Mouse (Mus musculus): ENCODE data around the gene Mpz.
A peak's percentile ranks its signal among the peaks of the same experiment; 100 is the strongest.
"Not testable (repeated sequence)": the region's sequence is repeated elsewhere in the genome, so short reads cannot be mapped to it uniquely, and the experiment has no call there.

Mpz gene

DNA sequence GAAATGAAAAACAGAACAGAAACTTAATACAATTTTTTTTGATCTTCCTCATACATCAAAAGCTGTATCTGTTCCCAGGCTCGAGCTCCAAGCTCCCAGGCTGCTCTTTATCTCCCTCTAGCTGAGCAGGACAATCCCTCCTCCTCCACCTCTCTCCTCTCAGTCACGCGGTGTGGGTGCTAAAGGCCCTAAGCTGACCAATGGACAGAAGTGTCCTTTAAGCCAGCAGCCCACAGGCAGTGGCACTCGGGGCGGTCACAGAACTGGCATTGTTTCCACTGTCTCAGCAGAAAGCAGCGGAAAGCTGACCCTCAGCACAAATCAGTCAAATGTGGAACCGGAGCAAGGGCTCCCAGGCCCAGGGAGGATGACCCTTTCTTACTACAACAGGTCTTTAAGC, 21.3 kb upstream of the Mpz start:
- peak; percentile 19 for DNase-seq (ENCODE audit: low spot score)

DNA sequence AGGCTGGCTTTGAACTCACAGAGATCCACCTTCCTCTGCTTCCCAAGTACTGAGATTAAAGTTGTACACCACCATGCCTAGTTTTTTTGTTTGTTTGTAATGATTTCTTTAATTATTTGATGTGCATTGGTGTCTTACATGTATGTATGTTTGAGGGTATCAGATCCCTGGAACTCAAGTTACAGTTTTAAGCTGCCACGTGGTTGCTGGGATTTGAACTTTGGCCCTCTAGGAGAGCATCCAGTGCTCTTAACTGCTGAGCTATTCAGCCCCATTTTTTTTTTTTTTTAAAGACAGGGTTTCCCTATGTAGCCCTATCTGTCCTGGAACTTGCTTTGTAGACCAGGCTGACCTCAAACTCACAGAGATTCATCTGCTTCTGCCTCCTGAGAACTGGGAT, 19.5 kb upstream of the Mpz start:
- DNase-seq (ENCODE audit: low spot score) = no peak

DNA sequence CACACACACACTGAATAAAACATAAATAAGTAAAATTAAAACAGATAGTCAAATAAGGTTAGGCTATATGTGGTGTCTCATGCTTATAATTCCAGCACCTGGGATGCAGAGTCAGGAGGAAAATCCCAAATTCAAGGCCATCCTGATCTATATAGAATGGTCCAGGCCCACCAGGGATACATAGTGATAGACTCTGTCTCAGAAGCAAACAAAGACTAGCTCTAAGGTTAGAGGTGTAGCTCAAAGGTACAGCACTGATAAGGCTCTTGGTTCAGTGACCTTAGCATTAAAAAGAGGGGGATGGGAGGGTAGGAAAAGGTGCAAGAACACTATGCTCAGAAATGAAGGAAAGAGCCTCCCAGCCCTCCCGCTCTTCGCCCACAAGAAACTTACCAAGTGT, 14.9 kb upstream of the Mpz start:
- no peak for DNase-seq (ENCODE audit: low spot score)

DNA sequence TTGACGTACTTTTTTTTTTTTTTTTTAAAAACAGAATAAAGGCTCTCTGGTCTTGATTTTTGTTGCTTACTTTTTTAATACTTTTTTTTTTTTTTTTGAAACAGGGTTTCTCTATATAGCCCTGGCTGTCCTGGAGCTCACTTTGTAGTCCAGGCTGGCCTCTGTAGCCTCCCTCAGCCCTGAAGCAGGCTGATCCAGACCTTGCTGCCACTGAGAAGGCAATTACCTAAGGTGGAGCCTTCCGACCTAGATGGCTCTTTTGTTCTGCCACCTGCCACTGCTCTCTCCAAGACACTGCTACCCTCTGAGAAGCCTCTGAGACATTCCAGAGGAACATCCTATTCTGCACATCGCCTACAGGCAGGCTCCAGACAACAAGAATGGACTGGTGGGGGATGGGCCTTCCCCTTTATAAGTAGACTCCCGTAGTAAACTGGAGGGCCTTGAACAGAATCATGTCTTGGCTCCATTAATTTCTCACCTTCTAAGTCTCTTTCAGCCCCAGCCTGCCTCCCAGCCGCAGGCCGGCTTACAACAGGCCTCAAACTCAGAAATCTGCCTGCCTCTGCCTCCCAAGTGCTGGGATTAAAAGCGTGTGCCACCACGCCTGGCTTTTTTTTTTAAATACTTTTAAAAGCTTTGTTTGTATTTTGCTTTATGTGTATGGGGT, 12.9 kb upstream of the Mpz start:
- DNase-seq (ENCODE audit: low spot score) = not testable (repeated sequence)

DNA sequence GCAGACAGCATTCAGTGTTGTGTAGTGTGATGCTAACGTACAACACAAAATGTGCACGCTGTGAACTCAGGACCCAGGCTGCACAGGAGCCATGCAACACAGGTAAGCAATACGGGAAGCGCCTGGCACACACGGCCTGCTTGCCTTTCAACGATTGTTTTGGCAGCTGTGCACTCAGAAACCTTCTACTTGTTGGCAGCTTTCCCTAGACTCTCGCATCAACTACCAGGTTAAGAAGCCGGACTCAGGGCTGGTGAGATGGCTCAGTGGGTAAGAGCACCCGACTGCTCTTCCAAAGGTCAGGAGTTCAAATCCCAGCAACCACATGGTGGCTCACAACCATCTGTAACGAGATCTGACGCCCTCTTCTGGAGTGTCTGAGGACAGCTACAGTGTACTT, 7.5 kb upstream of the Mpz start:
- not testable (repeated sequence) for DNase-seq (ENCODE audit: low spot score)

DNA sequence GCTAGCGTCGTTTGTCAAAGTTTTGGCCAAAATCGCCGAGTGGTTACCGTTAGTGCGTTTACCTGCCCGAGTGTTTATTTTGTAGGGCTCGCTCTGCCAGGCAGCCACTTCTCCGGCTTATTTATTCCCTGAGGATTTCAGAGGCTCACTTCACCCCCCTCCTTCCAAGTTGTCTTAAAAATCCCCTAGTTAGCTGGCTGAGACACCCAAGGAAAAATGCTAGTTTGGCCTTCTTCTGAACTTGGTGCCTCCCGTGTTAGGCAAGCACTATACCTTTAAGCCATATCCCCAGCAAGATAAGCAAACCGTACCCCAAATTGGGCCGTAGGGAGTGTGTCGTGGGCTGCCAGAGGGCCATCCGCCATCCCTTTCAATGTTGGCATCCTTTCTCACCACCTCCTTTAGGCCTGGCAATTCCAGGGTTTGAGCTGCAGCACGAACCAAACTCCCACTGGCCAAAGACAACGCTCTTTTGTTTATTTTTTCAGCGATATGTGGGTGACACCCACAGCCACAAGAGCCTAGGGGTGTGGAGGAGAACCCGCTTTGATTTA, 404 bp downstream of the Mpz start:
- no peak for DNase-seq (ENCODE audit: low spot score)

DNA sequence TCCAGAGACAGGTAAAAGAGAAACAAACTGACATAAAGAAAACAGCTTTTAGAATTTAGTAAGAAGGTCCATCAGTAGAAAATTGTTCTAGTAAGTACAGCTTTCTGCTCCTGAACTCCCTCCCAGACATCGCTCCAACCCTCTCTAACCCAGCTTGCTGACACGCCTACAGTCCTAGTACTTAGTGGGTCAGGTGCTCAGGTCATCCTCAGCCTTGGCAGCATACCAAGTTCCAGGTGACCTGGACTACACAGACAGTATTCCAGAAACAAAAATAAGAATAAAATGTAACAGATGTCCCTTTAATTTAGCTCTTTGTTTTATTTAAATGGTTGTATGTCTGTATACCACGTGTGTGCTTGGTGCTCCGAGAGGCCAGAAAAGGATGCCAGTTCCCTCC, 1.5 kb downstream of the Mpz start:
- DNase-seq (ENCODE audit: low spot score) = no peak

DNA sequence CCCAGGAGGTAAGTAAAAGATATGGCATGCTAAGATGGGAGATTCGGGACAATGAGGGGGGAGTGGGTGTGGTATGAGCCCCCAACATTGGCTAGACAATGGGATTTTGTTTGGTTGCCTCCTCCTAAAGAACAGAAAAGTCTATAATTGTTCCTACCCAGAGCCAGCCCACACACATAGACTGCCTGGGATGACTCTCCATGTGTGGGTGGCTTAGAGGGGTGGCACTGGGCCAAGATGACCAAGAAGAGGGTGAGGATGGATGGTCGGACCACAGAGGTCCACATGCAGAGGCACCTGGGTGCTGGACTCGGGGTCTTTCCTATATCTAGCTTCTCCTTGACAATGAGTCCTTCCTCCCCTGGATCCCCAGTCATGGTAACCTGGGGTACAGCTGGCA, 6.1 kb downstream of the Mpz start:
- no peak for DNase-seq (ENCODE audit: low spot score)

DNA sequence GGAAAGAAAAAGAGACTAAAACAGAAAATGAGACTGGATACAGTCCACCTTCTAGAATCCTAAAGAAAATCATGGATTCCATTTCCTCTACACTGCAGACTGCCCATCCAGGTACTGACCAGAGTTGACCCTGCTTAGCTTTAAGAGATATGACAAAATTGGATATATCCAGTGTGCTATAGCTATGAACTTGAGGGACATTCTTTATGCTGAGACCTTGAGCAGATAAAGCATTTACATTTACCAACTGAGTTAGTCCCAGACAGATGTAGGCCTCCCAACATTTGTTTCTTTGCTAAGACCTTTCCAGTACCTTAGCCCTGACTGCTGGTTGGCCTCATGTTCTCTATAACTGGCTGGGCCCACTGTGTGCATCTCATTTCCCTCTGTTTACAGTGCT, 7.5 kb downstream of the Mpz start:
- DNase-seq (ENCODE audit: low spot score) = no peak

DNA sequence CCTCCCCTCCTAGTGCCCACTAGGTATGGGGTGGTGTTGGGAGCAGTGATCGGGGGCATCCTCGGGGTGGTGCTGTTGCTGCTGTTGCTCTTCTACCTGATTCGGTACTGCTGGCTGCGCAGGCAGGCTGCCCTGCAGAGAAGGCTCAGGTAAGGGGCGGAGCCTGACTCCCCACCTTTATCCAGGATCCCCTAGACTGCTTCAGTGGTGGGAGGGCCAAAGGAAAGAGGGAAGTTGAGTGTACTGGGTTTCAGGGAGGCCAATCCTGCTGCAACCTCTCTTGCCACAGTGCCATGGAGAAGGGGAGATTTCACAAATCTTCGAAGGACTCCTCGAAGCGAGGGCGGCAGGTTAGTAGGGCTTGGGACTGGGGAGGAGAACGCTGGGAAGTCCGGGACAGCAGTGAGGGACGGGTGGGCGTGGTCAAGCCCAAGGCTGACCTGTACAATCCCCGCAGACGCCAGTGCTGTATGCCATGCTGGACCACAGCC, 9.0 kb downstream of the Mpz start:
- DNase-seq (ENCODE audit: low spot score) = peak; percentile 31

DNA sequence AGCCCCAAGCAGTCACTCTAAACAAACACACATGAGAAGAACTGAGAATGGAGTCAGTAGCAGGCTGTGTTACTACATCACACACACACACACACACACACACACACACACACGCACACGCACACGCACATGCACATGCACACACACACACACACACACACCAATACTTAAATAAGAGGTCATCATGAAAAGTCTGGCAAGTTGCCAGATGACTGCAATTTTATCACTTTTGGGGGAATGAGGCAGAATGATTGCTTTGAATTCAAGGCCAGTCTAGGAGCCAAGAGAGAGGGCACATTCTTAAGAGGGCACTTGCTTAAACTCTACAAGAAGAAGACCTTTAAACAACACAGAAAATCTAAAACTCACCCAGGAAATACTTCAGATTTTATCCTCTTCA, 12.0 kb downstream of the Mpz start:
- DNase-seq (ENCODE audit: low spot score) = no peak

DNA sequence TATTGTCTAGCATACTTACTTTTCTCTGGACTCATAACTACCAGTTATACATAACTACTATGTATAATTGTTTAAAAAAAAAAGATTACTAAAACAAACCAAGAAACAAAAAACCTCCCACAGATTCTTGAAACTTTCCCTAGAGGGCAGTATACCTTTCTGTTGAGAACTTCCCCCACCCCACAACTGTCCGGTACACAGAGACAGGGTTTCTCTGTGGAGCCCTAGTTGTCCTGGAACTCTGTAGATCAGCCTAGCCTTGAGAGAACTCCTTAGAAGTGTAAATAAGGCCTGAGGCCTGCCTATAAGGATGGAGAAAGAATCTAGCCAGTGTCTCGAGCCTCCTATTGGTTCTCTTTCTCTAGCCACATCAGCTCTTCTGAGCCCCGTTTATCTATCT, 13.7 kb downstream of the Mpz start:
- peak; percentile 31 for DNase-seq (ENCODE audit: low spot score)

DNA sequence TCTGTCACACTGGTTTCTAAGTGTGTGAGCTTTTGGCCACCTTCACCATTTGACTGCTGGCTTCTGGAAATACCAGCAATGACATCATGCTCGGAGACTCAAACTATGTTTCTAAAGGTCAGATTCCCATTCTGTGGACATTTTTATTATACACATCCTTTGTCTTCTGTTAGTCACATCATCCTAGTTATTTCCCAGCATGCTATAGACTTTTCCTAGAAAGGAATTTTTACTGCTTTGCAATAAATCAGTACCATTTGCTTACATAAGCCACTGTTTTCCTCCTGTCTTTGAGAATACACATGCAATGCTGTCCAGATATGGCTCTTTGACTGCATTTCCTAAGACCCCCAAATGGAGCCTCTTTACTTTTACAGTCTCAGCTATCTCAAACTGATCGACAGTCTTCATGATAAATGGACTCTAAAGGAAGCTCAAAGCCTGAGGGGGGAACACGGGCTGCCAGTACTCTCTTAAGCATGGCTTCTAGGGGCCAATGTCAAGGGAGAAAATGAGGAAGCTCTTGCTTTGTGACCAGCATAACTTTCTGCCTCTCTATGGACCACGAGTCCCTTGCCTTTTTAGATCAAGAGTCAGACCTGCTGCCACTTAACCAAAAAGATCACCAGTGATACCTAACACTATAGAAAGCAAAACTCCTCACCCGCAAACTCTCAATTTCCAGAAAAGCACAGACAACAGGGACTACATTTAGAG, 15.3 kb downstream of the Mpz start:
- DNase-seq (ENCODE audit: low spot score) = no peak

DNA sequence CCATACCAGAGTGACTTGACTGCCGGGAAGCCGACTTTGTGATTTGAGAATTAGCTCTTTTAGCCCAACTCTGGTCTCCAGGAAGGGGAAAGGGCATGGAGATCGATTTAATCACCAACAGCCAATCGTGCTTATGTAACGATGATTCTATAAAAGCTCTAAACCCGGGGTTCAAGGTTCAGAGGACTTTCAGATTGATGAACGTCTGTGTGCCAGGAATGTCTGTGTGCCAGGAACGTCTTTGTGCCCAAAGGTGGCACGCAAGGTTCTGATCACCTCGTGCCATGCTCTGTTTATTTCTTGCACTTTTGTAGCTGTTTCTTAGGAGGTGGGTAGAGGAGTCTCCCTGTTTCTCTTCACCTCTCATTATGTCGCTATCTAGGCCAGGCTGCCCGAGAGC, 18.4 kb downstream of the Mpz start:
- DNase-seq (ENCODE audit: low spot score) = no peak

DNA sequence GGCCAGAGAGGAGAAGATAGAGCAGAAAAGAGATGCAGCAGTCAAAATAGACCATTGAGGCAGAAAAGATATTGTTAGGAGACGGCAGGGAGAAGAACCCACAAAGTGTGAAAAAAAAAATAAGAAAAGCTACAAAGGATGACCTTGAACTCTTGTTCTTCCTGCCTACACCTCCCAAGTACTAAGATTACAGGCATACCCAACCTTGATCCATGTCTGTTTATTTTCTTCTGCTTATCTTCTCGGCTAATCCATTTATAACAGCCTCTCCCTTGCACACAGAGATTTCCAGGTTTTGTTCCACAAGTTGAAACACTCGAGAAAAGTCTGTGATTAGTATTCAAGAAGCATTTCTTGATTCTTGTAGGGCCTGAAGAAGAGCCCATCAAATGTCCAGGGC, 19.4 kb downstream of the Mpz start:
- no peak for DNase-seq (ENCODE audit: low spot score)

DNA sequence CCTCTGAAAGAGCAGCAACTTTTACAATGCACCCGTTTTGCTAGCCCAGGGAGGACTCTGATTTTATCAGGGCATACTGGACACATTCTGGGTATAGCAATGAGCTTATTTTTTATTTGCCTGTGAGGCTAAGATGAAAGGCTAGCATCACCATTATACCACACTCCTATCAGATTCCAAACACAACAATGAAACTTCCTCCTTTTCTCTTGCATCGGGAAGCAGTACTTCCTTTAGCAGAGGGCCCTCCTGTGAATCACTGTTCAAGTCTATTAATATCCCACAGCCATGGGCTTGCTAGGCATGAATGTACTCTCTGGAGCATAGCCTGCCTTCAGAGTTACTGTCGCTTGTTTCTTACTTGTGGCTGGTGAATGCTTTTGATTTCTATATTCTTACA, 20.6 kb downstream of the Mpz start:
- no peak for DNase-seq (ENCODE audit: low spot score)

DNA sequence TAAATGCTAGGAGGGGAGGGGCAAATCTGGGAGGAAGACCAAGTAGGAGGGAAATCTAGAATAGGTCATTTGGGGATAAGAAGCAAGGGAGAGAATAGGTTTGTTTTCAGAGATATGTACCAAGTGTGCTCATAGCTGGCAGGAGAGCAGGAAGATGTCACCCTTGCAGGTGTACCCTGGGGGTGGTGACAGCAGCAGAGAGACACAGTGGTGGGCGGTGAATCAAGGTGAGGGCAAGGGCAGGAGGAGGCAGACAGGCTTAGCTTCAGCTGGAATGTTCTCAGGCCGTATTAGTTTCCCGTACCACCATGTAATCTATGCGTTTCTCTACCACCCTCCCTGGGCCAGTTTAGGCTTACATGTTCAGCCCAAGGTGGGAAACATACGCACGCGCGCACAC, 22.3 kb downstream of the Mpz start:
- DNase-seq (ENCODE audit: low spot score) = no peak

DNA sequence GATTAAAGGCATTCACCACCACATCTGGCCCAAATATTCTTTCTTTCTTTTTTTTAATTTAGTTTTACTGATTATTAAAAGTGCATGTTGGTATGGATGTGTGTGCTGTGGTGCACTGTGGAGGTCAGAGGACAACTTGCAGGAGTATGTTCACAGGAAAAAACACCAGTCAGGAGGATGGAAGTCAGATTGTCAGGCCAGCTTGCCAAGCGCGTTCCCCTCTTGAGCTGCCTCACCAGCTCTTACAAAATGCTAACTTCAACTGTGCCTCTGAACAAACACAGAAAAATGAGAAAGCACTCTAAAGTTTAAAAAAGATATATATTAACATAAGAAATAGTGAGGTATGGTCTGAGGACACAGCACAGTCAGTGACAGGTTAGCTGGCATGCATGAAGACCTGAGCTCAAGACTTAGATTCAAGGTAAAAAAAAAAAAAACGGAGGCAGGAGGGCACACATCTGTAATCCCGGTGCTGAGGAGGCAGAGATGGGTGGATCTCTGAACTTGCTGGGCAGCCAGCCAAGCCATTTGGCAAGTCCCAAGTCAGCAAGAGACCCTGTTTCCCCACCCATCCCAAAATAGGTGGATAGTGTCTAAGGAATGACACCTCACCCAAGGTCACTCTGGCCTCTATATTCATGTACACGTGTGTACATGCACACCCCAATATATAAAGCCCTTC, 29.1 kb downstream of the Mpz start:
- DNase-seq (ENCODE audit: low spot score) = no peak

DNA sequence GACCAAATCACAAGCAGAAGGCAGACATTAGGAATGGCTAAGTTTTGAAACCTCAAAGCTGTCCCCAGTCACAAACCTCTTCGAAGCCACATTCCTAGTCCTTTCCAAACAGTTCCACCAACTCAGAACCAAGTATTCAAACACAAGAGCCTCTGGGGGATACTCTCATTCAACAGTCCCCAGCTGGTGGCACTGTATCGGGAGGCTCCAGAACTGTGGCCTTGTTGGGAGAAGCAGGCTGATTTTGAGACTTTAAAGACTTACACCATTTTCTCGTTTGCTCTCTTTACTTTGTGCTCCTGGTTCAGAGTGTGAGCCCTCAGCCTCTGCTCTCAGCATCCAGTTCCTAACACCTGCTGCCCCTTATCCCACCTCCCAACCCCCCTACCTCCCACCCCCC, 32.5 kb downstream of the Mpz start:
- no peak for DNase-seq (ENCODE audit: low spot score)

DNA sequence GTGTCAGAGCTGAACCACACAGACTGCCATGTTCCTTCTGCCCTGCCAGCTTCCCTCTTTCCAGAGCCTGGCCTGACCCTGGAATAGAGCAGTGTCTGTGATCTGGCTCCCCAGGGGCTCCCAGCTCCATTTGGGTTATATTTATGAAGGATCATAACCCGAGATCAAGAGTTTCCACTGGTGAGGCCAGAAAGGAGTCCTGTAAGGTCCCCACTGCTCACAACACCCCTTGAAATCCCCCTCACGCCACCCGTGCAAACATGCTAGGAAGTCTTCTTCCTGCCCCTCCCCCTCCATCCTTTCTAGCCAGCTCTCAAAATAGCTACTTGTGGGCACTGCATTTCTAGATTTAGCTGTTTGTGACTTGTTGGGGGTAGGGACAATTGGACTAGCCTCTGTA, 33.1 kb downstream of the Mpz start:
- DNase-seq (ENCODE audit: low spot score) = no peak

DNA sequence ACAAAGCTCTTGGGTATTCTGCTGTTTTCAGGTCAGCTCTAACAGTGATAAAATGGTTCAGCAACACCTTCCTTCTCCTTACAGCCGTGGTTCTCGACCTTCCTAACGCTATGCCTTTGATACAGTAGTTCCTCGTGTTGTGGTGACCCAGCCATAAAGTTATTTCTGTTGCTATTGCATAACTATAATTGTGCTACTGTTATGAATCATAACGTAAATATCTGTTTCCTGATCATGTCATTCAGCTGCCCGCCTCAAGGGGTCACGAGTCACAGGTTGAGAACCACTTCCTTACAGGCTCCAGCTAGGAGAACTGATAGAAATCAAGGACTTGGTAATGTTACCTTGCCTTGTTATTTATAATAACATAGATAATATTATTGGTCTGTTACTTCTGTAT, 33.8 kb downstream of the Mpz start:
- no peak for DNase-seq (ENCODE audit: low spot score)

DNA sequence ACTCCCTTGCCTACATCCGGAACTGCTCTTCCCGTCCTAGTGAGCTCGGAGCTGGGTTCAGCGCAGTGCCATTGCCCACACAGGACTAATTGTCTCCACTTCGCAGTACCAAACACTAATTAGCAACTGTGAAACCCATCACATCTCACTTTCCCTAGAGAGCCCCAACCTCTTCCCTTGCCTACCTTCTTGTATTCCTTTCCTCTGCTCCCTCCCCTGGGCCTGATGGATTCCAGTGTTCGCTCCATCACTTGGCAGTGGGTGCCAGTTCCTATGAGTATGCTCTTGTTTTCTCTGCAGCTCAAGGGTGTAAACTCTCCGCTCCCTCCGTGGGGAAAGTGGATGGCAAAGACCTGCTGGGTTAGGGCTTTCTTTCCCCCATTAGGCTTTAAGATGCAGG, 35.1 kb downstream of the Mpz start:
- DNase-seq (ENCODE audit: low spot score) = no peak

Data from embryo, embryonic 10 days (tissue).